Mouse (Mus musculus) liver, adult 2 months (tissue): ENCODE results near the gene Irak4.

Experiments
- CTCF ChIP-seq: fragments of 200-500 bp; IDR thresholded peaks from 2 replicates; pipeline ENCODE4 v1.5.1; 2011; ENCODE audit warnings: low read depth, low read length, control low read depth
- POLR2A ChIP-seq: fragments of 200-500 bp; IDR thresholded peaks from 2 replicates; pipeline ENCODE4 v1.6.1; 2011; ENCODE audit warnings: low read length, control low read depth; ENCODE audit not compliant: insufficient read depth; ENCODE audit errors: extremely low read depth

GRCm38 (mm10) chr15:94553536-94553935, 10.1 kb downstream of the Irak4 start:
- no peak for TF ChIP-seq CTCF
- no peak for TF ChIP-seq POLR2A
